Comparison of ENCODE assay signal across 9 mouse cellular contexts in genomic region chr9:65392638-65393364, GRCm38 (mm10). TPM values are rescaled to one million over a fixed set of nuclear protein-coding genes. Genes with fewer than 3 reads are reported as not detected.
DNase-seq lines count a peak whose midpoint lies in the region; ATAC-seq lines count a peak whose summit lies in the region.
"Had no signal": no experiment of that assay in that cellular context is flagged by ENCODE, and none has a peak within 500 bp of the region (broad histone marks: within the 10 kb centered on the region; RNA-seq: fewer than 3 reads in every experiment).

No protein-coding gene starts in this region.

- H3K4me1 ChIP-seq in neural tube, embryonic 11.5 days (ENCODE audit: control insufficient read depth, insufficient read depth, low read length): 0 out of 2 replicates have a peak, but pooled peaks cover 4% of the 10 kb centered on the region

- H3K27ac ChIP-seq in neural tube, embryonic 11.5 days (ENCODE audit: low read depth, low read length): no peak overlapping the region

- no peaks in the 10 kb centered on the region for H3K9me3 ChIP-seq in neural tube, embryonic 11.5 days (ENCODE audit: control insufficient read depth, low read length)

- H3K27me3 ChIP-seq in neural tube, embryonic 11.5 days (ENCODE audit: control insufficient read depth, insufficient read depth, low read length): peaks cover 29% of the 10 kb centered on the region

- DNase-seq in urinary bladder, postnatal 14 days (ENCODE audit: low spot score): peak; percentile 72
- DNase-seq in urinary bladder, postnatal 4 days (ENCODE audit: low spot score in 2 of 2): no peak
- peak; percentile 84 for DNase-seq in adrenal gland, postnatal 10 days
- DNase-seq in embryo, embryonic 11 days: peak; percentile 76
- peak; percentile 74 for DNase-seq in left cerebral cortex, postnatal 4 days
- DNase-seq in neural tube, embryonic 11.5 days (ENCODE audit: low spot score): peak; percentile 73

- H3K4me2 ChIP-seq in neural tube, embryonic 11.5 days (ENCODE audit: low read depth): no peak overlapping the region

- intact Hi-C loops in left cerebral cortex, postnatal 4 days (cut with DNase I): no loop called here

- peak; percentile 65 to 74; a peak in 3 of 4 replicates for ATAC-seq in hematopoietic stem cell, adult 5-6 weeks (replicated peaks in 1 of 2; ENCODE audit: insufficient read depth in 1 of 2, low FRiP score in 2 of 2, low TSS enrichment in 1 of 2, low read depth in 1 of 2, poor library complexity in 2 of 2, severe bottlenecking in 2 of 2)
- ATAC-seq in neural tube, embryonic 11.5 days (ENCODE audit: insufficient read depth, low FRiP score, low TSS enrichment): no peak
- no peak for ATAC-seq in inflammation-experienced regulatory T-cells, adult 6 months

- 32% methylated on average over 6 of the region's 6 CpGs for WGBS in neural tube, embryonic 11.5 days

- no peaks in the 10 kb centered on the region for H3K36me3 ChIP-seq in neural tube, embryonic 11.5 days (ENCODE audit: control insufficient read depth, insufficient read depth, low read length)

- H3K4me3 ChIP-seq in neural tube, embryonic 11.5 days (ENCODE audit: low read depth, low read length): no peak overlapping the region

- H3K9ac ChIP-seq in neural tube, embryonic 11.5 days (ENCODE audit: low read length): no peak overlapping the region

RNA-seq across cellular contexts. Expression of gene Kbtbd13, which starts 1.3 kb away (rescaled TPM):
- total RNA-seq in adrenal gland, postnatal 10 days (2021): 1 to 10 TPM in 1 of 2 experiments, under 1 TPM in 1; 0.84 to 3.9 TPM
- total RNA-seq in hematopoietic stem cell, adult 5-6 weeks (2017): 0.89 and 1.9 TPM in 2 replicates
- total RNA-seq in left cerebral cortex, postnatal 4 days (2021): under 1 TPM; 0.18 to 0.36 TPM
- 0.66 and 0.76 TPM in 2 replicates for polyA plus RNA-seq in neural tube, embryonic 11.5 days (2014; fragmentation: Nextera tagmentation; extraction: Ambion mirVana)
- polyA plus RNA-seq in inflammation-experienced regulatory T-cells, adult 6 months (2017; shearing (Covaris generic)): not detected

RNA-seq across cellular contexts. Expression of gene Rasl12, which starts 5.5 kb away (rescaled TPM):
- total RNA-seq in adrenal gland, postnatal 10 days (2021): 10 to 100 TPM; 32.3 to 76.7 TPM
- 1.9 and 2.8 TPM in 2 replicates for total RNA-seq in hematopoietic stem cell, adult 5-6 weeks (2017)
- total RNA-seq in left cerebral cortex, postnatal 4 days (2021): 1 to 10 TPM; 4.3 to 4.4 TPM
- 6.9 and 7.8 TPM in 2 replicates for polyA plus RNA-seq in neural tube, embryonic 11.5 days (2014; fragmentation: Nextera tagmentation; extraction: Ambion mirVana)
- polyA plus RNA-seq in inflammation-experienced regulatory T-cells, adult 6 months (2017; shearing (Covaris generic)): under 1 TPM in 2 of 3 experiments, not detected in 1; 0.23 to 0.89 TPM

RNA-seq across cellular contexts. Expression of gene Slc51b, which starts 30.0 kb away (rescaled TPM):
- under 1 TPM; 0.45 to 0.78 TPM for total RNA-seq in adrenal gland, postnatal 10 days (2021)
- total RNA-seq in hematopoietic stem cell, adult 5-6 weeks (2017): not detected in 2 replicates
- total RNA-seq in left cerebral cortex, postnatal 4 days (2021): not detected
- polyA plus RNA-seq in neural tube, embryonic 11.5 days (2014; fragmentation: Nextera tagmentation; extraction: Ambion mirVana): not detected in 2 replicates
- polyA plus RNA-seq in inflammation-experienced regulatory T-cells, adult 6 months (2017; shearing (Covaris generic)): not detected
- total RNA-seq: layer of hippocampus, adult 8-10 months had no signal

RNA-seq across cellular contexts. Expression of gene Ubap1l, which starts 32.0 kb away (rescaled TPM):
- under 1 TPM in 1 of 2 experiments, not detected in 1; 0.45 TPM for total RNA-seq in adrenal gland, postnatal 10 days (2021)
- 0.94 TPM in 1 of 2 replicates, not detected in the other for total RNA-seq in hematopoietic stem cell, adult 5-6 weeks (2017)
- total RNA-seq in left cerebral cortex, postnatal 4 days (2021): 1 to 10 TPM; 4.2 to 5.3 TPM
- polyA plus RNA-seq in neural tube, embryonic 11.5 days (2014; fragmentation: Nextera tagmentation; extraction: Ambion mirVana): 0.37 and 0.82 TPM in 2 replicates
- polyA plus RNA-seq in inflammation-experienced regulatory T-cells, adult 6 months (2017; shearing (Covaris generic)): under 1 TPM in 1 of 3 experiments, not detected in 2; 0.54 TPM

RNA-seq across cellular contexts. Expression of gene Mtfmt, which starts 42.8 kb away (rescaled TPM):
- 10 to 100 TPM; 11.2 to 14.1 TPM for total RNA-seq in adrenal gland, postnatal 10 days (2021)
- total RNA-seq in hematopoietic stem cell, adult 5-6 weeks (2017): 17.7 and 21.0 TPM in 2 replicates
- 10 to 100 TPM; 22.7 to 23.1 TPM for total RNA-seq in left cerebral cortex, postnatal 4 days (2021)
- polyA plus RNA-seq in neural tube, embryonic 11.5 days (2014; fragmentation: Nextera tagmentation; extraction: Ambion mirVana): 19.8 and 20.5 TPM in 2 replicates
- 10 to 100 TPM; 20.3 to 25.1 (median 21.8) TPM for polyA plus RNA-seq in inflammation-experienced regulatory T-cells, adult 6 months (2017; shearing (Covaris generic))

Comparison
In these comparisons a context has a peak if more than half of its experiments do, and no peak if none do; other contexts are left out.
1. DNase-seq: peak in urinary bladder, postnatal 14 days (single experiment), adrenal gland, postnatal 10 days (single experiment), embryo, embryonic 11 days (single experiment), left cerebral cortex, postnatal 4 days (single experiment) and neural tube, embryonic 11.5 days (single experiment); none in urinary bladder, postnatal 4 days (0 of 2).
2. ATAC-seq: peak in hematopoietic stem cell, adult 5-6 weeks (2 of 2); none in neural tube, embryonic 11.5 days (single experiment) and inflammation-experienced regulatory T-cells, adult 6 months (single experiment).